Comparison of ENCODE assay signal across 18 mouse cellular contexts in the genomic region with DNA sequence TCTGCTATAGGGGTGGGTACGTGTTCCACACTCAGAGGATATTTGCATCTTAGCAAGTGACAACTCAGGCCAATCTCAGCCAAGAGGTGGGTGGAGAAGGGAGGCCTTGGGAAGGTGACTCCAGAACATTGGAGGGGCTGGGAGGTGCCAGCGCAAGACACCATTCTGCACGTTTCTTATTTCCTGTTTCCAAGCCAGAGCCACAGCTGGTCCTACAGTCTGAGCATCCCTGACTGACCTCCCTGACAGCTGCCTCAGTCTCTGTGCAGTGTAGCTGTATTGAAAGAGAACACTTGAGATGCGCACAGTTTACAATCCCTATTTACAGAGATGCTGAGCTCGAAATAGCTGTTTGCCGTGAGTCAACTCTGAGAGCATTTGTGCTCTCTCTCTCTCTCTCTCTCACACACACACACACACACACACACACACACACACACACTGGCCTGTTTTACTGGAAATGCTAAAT. TPM values are rescaled to one million over a fixed set of nuclear protein-coding genes. Genes with fewer than 3 reads are reported as not detected.
A peak's percentile ranks its signal among the peaks of the same experiment; 100 is the strongest.
DNase-seq lines count a peak whose midpoint lies in the region; ATAC-seq lines count a peak whose summit lies in the region.
"Had no signal": no experiment of that assay in that cellular context is flagged by ENCODE, and none has a peak within 500 bp of the region (broad histone marks: within the 10 kb centered on the region; RNA-seq: fewer than 3 reads in every experiment).

No protein-coding gene starts in this region.

- no peak overlapping the region for H3K4me3 ChIP-seq in forebrain, embryonic 14.5 days (ENCODE audit: low read depth, low read length)
- no peak overlapping the region for H3K4me3 ChIP-seq in forebrain, embryonic 13.5 days
- no peak overlapping the region for H3K4me3 ChIP-seq in liver, embryonic 12.5 days
- H3K4me3 ChIP-seq in intestine, embryonic 16.5 days (ENCODE audit: low read length) = no peak overlapping the region
- H3K4me3 ChIP-seq: heart, embryonic 10.5 days; hindbrain, embryonic 10.5 days; intestine, embryonic 15.5 days; neural tube, embryonic 15.5 days; stomach, embryonic 15.5 days had no signal

- intact Hi-C loops in left cerebral cortex, postnatal 14 days (cut with DNase I) = no loop called here

- H3K9me3 ChIP-seq in forebrain, embryonic 14.5 days (replicated peaks; ENCODE audit: control insufficient read depth, low read length) = no peaks in the 10 kb centered on the region
- no peaks in the 10 kb centered on the region for H3K9me3 ChIP-seq in forebrain, embryonic 13.5 days (replicated peaks)
- H3K9me3 ChIP-seq in liver, embryonic 12.5 days (replicated peaks) = no peaks in the 10 kb centered on the region
- H3K9me3 ChIP-seq in intestine, embryonic 16.5 days (ENCODE audit: control insufficient read depth, low read length) = no peaks in the 10 kb centered on the region
- H3K9me3 ChIP-seq: heart, embryonic 10.5 days; hindbrain, embryonic 10.5 days; intestine, embryonic 15.5 days; neural tube, embryonic 15.5 days; stomach, embryonic 15.5 days had no signal

- no peak for ATAC-seq in forebrain, embryonic 14.5 days
- ATAC-seq in forebrain, embryonic 13.5 days = no peak
- peak; percentile 81 for ATAC-seq in frontal cortex, adult (ENCODE audit: low TSS enrichment)
- ATAC-seq in liver, embryonic 12.5 days = no peak
- no peak for ATAC-seq in intestine, embryonic 16.5 days
- ATAC-seq: intestine, embryonic 15.5 days had no signal

- H3K27ac ChIP-seq in forebrain, embryonic 14.5 days (ENCODE audit: low read depth, low read length) = no peak overlapping the region
- no peak overlapping the region for H3K27ac ChIP-seq in forebrain, embryonic 13.5 days
- H3K27ac ChIP-seq in liver, embryonic 12.5 days = no peak overlapping the region
- no peak overlapping the region for H3K27ac ChIP-seq in intestine, embryonic 16.5 days (ENCODE audit: low read length)
- H3K27ac ChIP-seq: heart, embryonic 10.5 days; hindbrain, embryonic 10.5 days; intestine, embryonic 15.5 days; liver, embryonic 14.5 days; neural tube, embryonic 15.5 days; stomach, embryonic 15.5 days had no signal

- no peaks in the 10 kb centered on the region for H3K27me3 ChIP-seq in forebrain, embryonic 14.5 days (replicated peaks; ENCODE audit: control insufficient read depth, insufficient read depth, low read length)
- no peaks in the 10 kb centered on the region for H3K27me3 ChIP-seq in forebrain, embryonic 13.5 days
- no peaks in the 10 kb centered on the region for H3K27me3 ChIP-seq in liver, embryonic 12.5 days (replicated peaks)
- H3K27me3 ChIP-seq in intestine, embryonic 16.5 days (replicated peaks; ENCODE audit: control insufficient read depth, insufficient read depth, low read length) = no peaks in the 10 kb centered on the region
- H3K27me3 ChIP-seq: intestine, embryonic 15.5 days; neural tube, embryonic 15.5 days; stomach, embryonic 15.5 days had no signal

- WGBS in forebrain, embryonic 14.5 days = 65% methylated on average over 6 of the region's 6 CpGs
- 67% methylated on average over 6 of the region's 6 CpGs for WGBS in forebrain, embryonic 13.5 days
- whole genome bisulfite sequencing in liver, embryonic 12.5 days (ENCODE audit: insufficient replicate concordance) = 60% methylated on average over 6 of the region's 6 CpGs
- WGBS in intestine, embryonic 16.5 days = 59% methylated on average over 6 of the region's 6 CpGs

- no peaks in the 10 kb centered on the region for H3K36me3 ChIP-seq in forebrain, embryonic 14.5 days (ENCODE audit: control insufficient read depth, insufficient read depth, low read length)
- no peaks in the 10 kb centered on the region for H3K36me3 ChIP-seq in forebrain, embryonic 13.5 days (ENCODE audit: poor library complexity, severe bottlenecking)
- no peaks in the 10 kb centered on the region for H3K36me3 ChIP-seq in liver, embryonic 12.5 days
- H3K36me3 ChIP-seq in intestine, embryonic 16.5 days (ENCODE audit: control insufficient read depth, insufficient read depth, low read length) = no peaks in the 10 kb centered on the region
- H3K36me3 ChIP-seq: heart, embryonic 10.5 days; hindbrain, embryonic 10.5 days; intestine, embryonic 15.5 days; neural tube, embryonic 15.5 days; stomach, embryonic 15.5 days had no signal

- no peak overlapping the region for H3K4me2 ChIP-seq in forebrain, embryonic 14.5 days (ENCODE audit: low read length)
- H3K4me2 ChIP-seq in forebrain, embryonic 13.5 days = no peak overlapping the region
- H3K4me2 ChIP-seq in liver, embryonic 12.5 days = no peak overlapping the region
- H3K4me2 ChIP-seq in intestine, embryonic 16.5 days (ENCODE audit: low read depth, low read length) = no peak overlapping the region
- H3K4me2 ChIP-seq: intestine, embryonic 15.5 days; neural tube, embryonic 15.5 days; stomach, embryonic 15.5 days had no signal

- peaks cover 4% of the 10 kb centered on the region; the same call in 1 of the 2 replicates for H3K4me1 ChIP-seq in forebrain, embryonic 14.5 days (ENCODE audit: control insufficient read depth, insufficient read depth, low read length)
- peaks cover 12% of the 10 kb centered on the region for H3K4me1 ChIP-seq in forebrain, embryonic 13.5 days
- no peaks in the 10 kb centered on the region for H3K4me1 ChIP-seq in liver, embryonic 12.5 days
- H3K4me1 ChIP-seq in intestine, embryonic 16.5 days (ENCODE audit: control insufficient read depth, insufficient read depth, low read length) = peaks cover 3% of the 10 kb centered on the region; the same call in 1 of the 2 replicates
- H3K4me1 ChIP-seq: hindbrain, embryonic 10.5 days; intestine, embryonic 15.5 days; stomach, embryonic 15.5 days had no signal

- DNase-seq in forebrain, embryonic 14.5 days (ENCODE audit: low spot score) = peak; percentile 11
- peak; percentile 60 to 86 for DNase-seq in left cerebral cortex, postnatal 14 days (ENCODE audit: low spot score in 2 of 2)
- peak; percentile 50 to 77 for DNase-seq in right cerebral cortex, postnatal 10 days (ENCODE audit: low spot score in 2 of 2)
- no peak for DNase-seq in cerebellum, adult 9-10 months
- DNase-seq: cerebellum, adult 9-11 months; kidney, postnatal 36 days; lung, postnatal 14 days; thymus, postnatal 36 days had no signal

- no peak overlapping the region for H3K9ac ChIP-seq in forebrain, embryonic 14.5 days (ENCODE audit: low read length)
- H3K9ac ChIP-seq in forebrain, embryonic 13.5 days = no peak overlapping the region
- no peak overlapping the region for H3K9ac ChIP-seq in liver, embryonic 12.5 days
- no peak overlapping the region for H3K9ac ChIP-seq in intestine, embryonic 16.5 days (ENCODE audit: low read depth, low read length)
- H3K9ac ChIP-seq: intestine, embryonic 15.5 days; liver, embryonic 14.5 days; neural tube, embryonic 15.5 days; stomach, embryonic 15.5 days had no signal

RNA-seq across cellular contexts. Expression of a gene that starts 38.8 kb away (rescaled TPM):
- polyA plus RNA-seq in forebrain, embryonic 14.5 days (2014; fragmentation: Nextera tagmentation; extraction: Ambion mirVana) = 0.16 TPM in 1 of 2 replicates, not detected in the other
- not detected in 2 replicates for polyA plus RNA-seq in forebrain, embryonic 13.5 days (2015; fragmentation: Nextera tagmentation; extraction: Ambion mirVana)
- total RNA-seq in left cerebral cortex, postnatal 14 days (2021) = 1 to 10 TPM; 4.1 to 6.4 TPM
- polyA plus RNA-seq in liver, embryonic 12.5 days (2016; fragmentation: Nextera tagmentation; extraction: Ambion mirVana) = 1.1 and 1.4 TPM in 2 replicates
- polyA plus RNA-seq in intestine, embryonic 16.5 days (2015; fragmentation: Nextera tagmentation; extraction: Ambion mirVana) = 13.4 and 13.9 TPM in 2 replicates
